Mouse (Mus musculus) testis, adult 2 months (tissue): ENCODE measurements around the gene Wfdc5. TPM values are rescaled to one million over a fixed set of nuclear protein-coding genes. Genes with fewer than 3 reads are reported as not detected.

Source experiments
- H3K27ac ChIP-seq: fragments of 200-500 bp; 2 replicates; pipeline ENCODE4 v1.5.1; 2012; ENCODE audit warnings: low read depth, low read length; ENCODE audit not compliant: control insufficient read depth, insufficient read depth
- H3K27me3 ChIP-seq: fragments of 200-500 bp; 2 replicates; pipeline ENCODE4 v1.6.1; 2012; ENCODE audit warnings: mild to moderate bottlenecking, low read length, moderate library complexity; ENCODE audit not compliant: control insufficient read depth, insufficient read depth
- H3K36me3 ChIP-seq: fragments of 200-500 bp; 2 replicates; pipeline ENCODE4 v1.6.1; 2012; ENCODE audit warnings: mild to moderate bottlenecking, low read length; ENCODE audit not compliant: control insufficient read depth, insufficient read depth
- H3K4me1 ChIP-seq: fragments of 200-500 bp; 2 replicates; pipeline ENCODE4 v1.6.1; 2012; ENCODE audit warnings: low read length; ENCODE audit not compliant: control insufficient read depth, insufficient read depth
- H3K4me3 ChIP-seq: fragments of 200-500 bp; 2 replicates; pipeline ENCODE4 v1.5.1; 2012; ENCODE audit warnings: low read depth, mild to moderate bottlenecking, low read length, moderate library complexity, mixed read lengths; ENCODE audit not compliant: control insufficient read depth
- CTCF ChIP-seq: fragments of 200-500 bp; IDR thresholded peaks from 2 replicates; pipeline ENCODE4 v1.5.1; 2012; ENCODE audit warnings: low read depth, mild to moderate bottlenecking, inconsistent platforms, low read length, moderate library complexity; ENCODE audit not compliant: control insufficient read depth, insufficient read depth, insufficient replicate concordance
- POLR2A ChIP-seq: fragments of 200-500 bp; IDR thresholded peaks from 2 replicates; pipeline ENCODE4 v1.6.1; 2012; ENCODE audit warnings: low read depth, mild to moderate bottlenecking, inconsistent platforms, low read length, moderate library complexity; ENCODE audit not compliant: control insufficient read depth
- polyA plus RNA-seq: library from polyadenylated mRNA; depleted of rRNA; stranded (reverse); fragments of >200 nt; gene quantifications from 2 replicates; pipeline ENCODE4 v1.2.3, GENCODE M21; 2012; rRNA removed

Wfdc5 gene
- polyA plus RNA-seq, 1 experiment: not detected

- no peaks in the 10 kb centered on the region for H3K27me3 ChIP-seq
- no peak overlapping the region for H3K27ac ChIP-seq
- no peaks in the 10 kb centered on the region for H3K4me1 ChIP-seq
- TF ChIP-seq CTCF (no peak), POLR2A (no peak)
- H3K36me3 ChIP-seq: no peaks in the 10 kb centered on the region; the same call in 1 of the 2 replicates
- no peak overlapping the region for H3K4me3 ChIP-seq
Observed at GRCm38 (mm10) chr2:164127297-164127696, 55.2 kb downstream of the Wfdc5 start.

GRCm38 (mm10) chr2:164126533-164126955 is 56.0 kb downstream of the Wfdc5 start:
- TF ChIP-seq POLR2A: no peak
- TF ChIP-seq CTCF: no peak
- no peaks in the 10 kb centered on the region; the same call in 1 of the 2 replicates for H3K36me3 ChIP-seq
- no peaks in the 10 kb centered on the region for H3K4me1 ChIP-seq
- H3K4me3 ChIP-seq: no peak overlapping the region
- H3K27ac ChIP-seq: no peak overlapping the region
- H3K27me3 ChIP-seq: no peaks in the 10 kb centered on the region

Other genes with a start within 250 kb of the Wfdc5 start
- gene Ywhab, start 187.8 kb downstream of the Wfdc5 start, polyA plus RNA-seq: 14.1 and 15.7 TPM in 2 replicates
- 10.6 and 10.7 TPM in 2 replicates for gene Pabpc1l, start 157.3 kb downstream of the Wfdc5 start, polyA plus RNA-seq
- gene Stk4, start 112.4 kb downstream of the Wfdc5 start, polyA plus RNA-seq: 14.7 and 14.8 TPM in 2 replicates
- 44.1 and 48.8 TPM in 2 replicates for gene Tomm34, start 111.6 kb downstream of the Wfdc5 start, polyA plus RNA-seq
- 0.67 and 1.1 TPM in 2 replicates for gene Kcns1, start 11.6 kb downstream of the Wfdc5 start, polyA plus RNA-seq
- gene Wfdc12, start 7.9 kb upstream of the Wfdc5 start, polyA plus RNA-seq: 0.15 TPM in 1 of 2 replicates, not detected in the other
- 325 and 331 TPM in 2 replicates for gene Wfdc15a, start 17.4 kb upstream of the Wfdc5 start, polyA plus RNA-seq
- gene Wfdc15b, start 38.9 kb upstream of the Wfdc5 start, polyA plus RNA-seq: 119 TPM in 1 of 2 replicates, not detected in the other
- not detected in 2 replicates for gene Svs2, start 55.7 kb upstream of the Wfdc5 start, polyA plus RNA-seq
- 0.23 TPM in 1 of 2 replicates, not detected in the other for gene Svs3b, start 73.9 kb upstream of the Wfdc5 start, polyA plus RNA-seq
- gene Svs4, start 95.7 kb upstream of the Wfdc5 start, polyA plus RNA-seq: 0.16 and 0.42 TPM in 2 replicates
- gene Svs3a, start 106.5 kb upstream of the Wfdc5 start, polyA plus RNA-seq: not detected in 2 replicates
- not detected in 2 replicates for gene Svs6, start 134.0 kb upstream of the Wfdc5 start, polyA plus RNA-seq
- 3.4 and 4.2 TPM in 2 replicates for gene Svs5, start 150.0 kb upstream of the Wfdc5 start, polyA plus RNA-seq
- gene Slpi, start 206.4 kb upstream of the Wfdc5 start, polyA plus RNA-seq: 2.2 and 2.8 TPM in 2 replicates
- gene Rbpjl, start 220.4 kb upstream of the Wfdc5 start, polyA plus RNA-seq: 0.04 and 0.05 TPM in 2 replicates
- gene Matn4, start 222.4 kb upstream of the Wfdc5 start, polyA plus RNA-seq: 0.19 and 0.26 TPM in 2 replicates